16 mouse cellular contexts compared by ENCODE assay signal in the genomic region with DNA sequence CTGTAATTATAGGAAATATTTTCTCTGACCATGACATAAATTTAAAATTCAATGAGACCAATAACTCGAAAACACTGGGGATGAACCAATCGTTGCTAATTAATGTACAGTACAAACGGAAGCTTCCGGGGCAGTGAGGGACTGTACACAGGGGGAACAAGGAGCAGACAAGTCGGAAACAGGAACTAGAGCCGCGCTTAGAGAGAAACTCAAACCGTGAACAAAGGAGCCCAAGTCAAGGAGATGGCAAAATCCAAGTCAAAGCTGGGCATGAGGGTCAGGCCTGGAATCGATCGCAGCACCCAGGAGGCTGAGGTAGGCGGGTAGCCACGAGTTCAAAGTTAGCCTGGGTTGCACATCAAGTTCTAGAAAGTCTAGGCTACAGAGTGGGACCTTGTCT.
"Had no signal": no experiment of that assay in that cellular context is flagged by ENCODE, and none has a peak within 500 bp of the region (broad histone marks: within the 10 kb centered on the region; RNA-seq: fewer than 3 reads in every experiment).

No protein-coding gene starts in this region.

- H3K27ac ChIP-seq: neural tube, embryonic 13.5 days; neural tube, embryonic 15.5 days; stomach, embryonic 15.5 days; stomach, postnatal 0 days had no signal

- H3K4me1 ChIP-seq: neural tube, embryonic 13.5 days; neural tube, embryonic 15.5 days had no signal

- H3K9ac ChIP-seq: neural tube, embryonic 13.5 days; neural tube, embryonic 15.5 days; stomach, embryonic 15.5 days had no signal

- H3K27me3 ChIP-seq: stomach, embryonic 15.5 days had no signal

- DNase-seq: retina, postnatal 1 day; right cerebral cortex, adult 18-20 months; right cerebral cortex, postnatal 14 days; right cerebral cortex, postnatal 25 days; right cerebral cortex, postnatal 4 days; spleen, adult 18-20 months; thymus, adult 18-20 months; thymus, adult 2 months; thymus, postnatal 14 days; thymus, postnatal 25 days; thymus, postnatal 36 days; thymus, postnatal 4 days had no signal

- H3K9me3 ChIP-seq: neural tube, embryonic 13.5 days; neural tube, embryonic 15.5 days; stomach, embryonic 15.5 days had no signal

- H3K4me3 ChIP-seq: neural tube, embryonic 13.5 days; neural tube, embryonic 15.5 days; stomach, embryonic 15.5 days had no signal

- H3K36me3 ChIP-seq: neural tube, embryonic 13.5 days; neural tube, embryonic 15.5 days; stomach, embryonic 15.5 days had no signal

- H3K4me2 ChIP-seq: neural tube, embryonic 13.5 days; neural tube, embryonic 15.5 days; stomach, embryonic 15.5 days had no signal
